Mouse (Mus musculus) MEL (cell line): ENCODE measurements around the gene Nwd1. TPM values are rescaled to one million over a fixed set of nuclear protein-coding genes. Genes with fewer than 3 reads are reported as not detected.

Experiments
- DNase-seq: peaks from one replicate; pipeline ENCODE4 v3.0.0; 2011; ENCODE audit warnings: low read depth, low spot score
- H3K27ac ChIP-seq: 2 replicates; pipeline ENCODE4 v1.5.1; 2012; ENCODE audit warnings: low read depth, mild to moderate bottlenecking, control low read depth, low read length, moderate library complexity; ENCODE audit not compliant: control insufficient read depth
- H3K27me3 ChIP-seq, 2 experiments: fragments of 150-350 bp in 1 of 2; sonication (generic) in 1 of 2; 2 replicates each; pipeline ENCODE4 v1.6.1; 2012; ENCODE audit warnings: low read length in 2 of 2, mild to moderate bottlenecking in 2 of 2, improper control_type of control experiment in 1 of 2, moderate library complexity in 1 of 2; ENCODE audit not compliant: insufficient read depth in 2 of 2, control insufficient read depth in 1 of 2
- H3K36me3 ChIP-seq, 2 experiments: 2 replicates each; pipeline ENCODE4 v1.6.1; 2012 to 2014; ENCODE audit warnings: low read length in 2 of 2, improper control_type of control experiment in 1 of 2, inconsistent platforms in 1 of 2, mild to moderate bottlenecking in 1 of 2; ENCODE audit not compliant: insufficient read depth in 2 of 2, control insufficient read depth in 1 of 2
- H3K4me1 ChIP-seq, 2 experiments: fragments of 150-350 bp in 1 of 2; sonication (generic) in 1 of 2; 2 replicates each; pipeline ENCODE4 v1.6.1; 2012; ENCODE audit warnings: low read length in 2 of 2, improper control_type of control experiment in 1 of 2, mild to moderate bottlenecking in 1 of 2; ENCODE audit not compliant: insufficient read depth in 2 of 2, control insufficient read depth in 1 of 2
- H3K4me3 ChIP-seq, 2 experiments: fragments of 150-350 bp in 1 of 2; sonication (generic) in 1 of 2; 2 replicates each; pipeline ENCODE4 v1.5.1; 2012; ENCODE audit warnings: low read depth in 2 of 2, low read length in 2 of 2, mild to moderate bottlenecking in 2 of 2, moderate library complexity in 2 of 2, control low read depth in 1 of 2, improper control_type of control experiment in 1 of 2; ENCODE audit not compliant: control insufficient read depth in 1 of 2, insufficient read depth in 1 of 2
- H3K79me2 ChIP-seq: 2 replicates; pipeline ENCODE4 v1.6.1; 2012; ENCODE audit warnings: mild to moderate bottlenecking, low read length, moderate library complexity; ENCODE audit not compliant: control insufficient read depth, poor library complexity, insufficient read depth
- H3K9ac ChIP-seq: 2 replicates; pipeline ENCODE4 v1.6.1; 2012; ENCODE audit warnings: low read depth, mild to moderate bottlenecking, control low read depth, low read length, moderate library complexity; ENCODE audit not compliant: control insufficient read depth, poor library complexity, severe bottlenecking
- H3K9me3 ChIP-seq: fragments of 150-350 bp; sonication (generic); replicated peaks from 2 replicates; pipeline ENCODE4 v1.6.1; 2012; ENCODE audit warnings: mild to moderate bottlenecking, low read length, improper control_type of control experiment, moderate library complexity; ENCODE audit not compliant: insufficient read depth
- ELF1 ChIP-seq: IDR thresholded peaks from 2 replicates; pipeline ENCODE4 v1.6.1; 2014; ENCODE audit warnings: low read depth, mild to moderate bottlenecking, inconsistent platforms, low read length, improper control_type of control experiment, moderate library complexity
- GATA1 ChIP-seq: IDR thresholded peaks from 2 replicates; pipeline ENCODE4 v1.6.1; 2011; ENCODE audit warnings: low read depth, low read length, improper control_type of control experiment
- HCFC1 ChIP-seq: IDR thresholded peaks from 2 replicates; pipeline ENCODE4 v1.6.1; 2012; ENCODE audit warnings: low read depth, mild to moderate bottlenecking, inconsistent platforms, low read length, improper control_type of control experiment, moderate library complexity
- JUND ChIP-seq: IDR thresholded peaks from 2 replicates; pipeline ENCODE4 v1.6.1; 2011; ENCODE audit warnings: low read depth, mild to moderate bottlenecking, improper control_type of control experiment, low read length
- KAT2A ChIP-seq: conservative IDR thresholded peaks from 2 replicates; pipeline ENCODE4 v1.6.1; 2012; ENCODE audit warnings: low read depth, low read length, improper control_type of control experiment, inconsistent platforms
- MAX ChIP-seq: IDR thresholded peaks from 2 replicates; pipeline ENCODE4 v1.6.1; 2011; ENCODE audit warnings: low read length, improper control_type of control experiment
- MEF2A ChIP-seq: IDR thresholded peaks from 2 replicates; pipeline ENCODE4 v1.6.1; 2014; ENCODE audit warnings: low read depth, mild to moderate bottlenecking, inconsistent platforms, low read length, improper control_type of control experiment; ENCODE audit not compliant: poor library complexity, insufficient replicate concordance, severe bottlenecking; ENCODE audit errors: extremely low read depth
- MXI1 ChIP-seq: IDR thresholded peaks from 2 replicates; pipeline ENCODE4 v1.6.1; 2011; ENCODE audit warnings: mild to moderate bottlenecking, low read depth, low read length, improper control_type of control experiment
- RCOR1 ChIP-seq: IDR thresholded peaks from 2 replicates; pipeline ENCODE4 v1.6.1; 2012; ENCODE audit warnings: low read depth, mild to moderate bottlenecking, inconsistent platforms, low read length, improper control_type of control experiment
- SIN3A ChIP-seq: IDR thresholded peaks from 2 replicates; pipeline ENCODE4 v1.6.1; 2012; ENCODE audit warnings: low read length, improper control_type of control experiment, inconsistent platforms
- SMC3 ChIP-seq: IDR thresholded peaks from 2 replicates; pipeline ENCODE4 v1.6.1; 2011; ENCODE audit warnings: low read depth, low read length, improper control_type of control experiment
- TCF12 ChIP-seq: IDR thresholded peaks from 2 replicates; pipeline ENCODE4 v1.6.1; 2014; ENCODE audit warnings: low read depth, mild to moderate bottlenecking, inconsistent platforms, low read length, improper control_type of control experiment, moderate library complexity
- ZKSCAN1 ChIP-seq: IDR thresholded peaks from 2 replicates; pipeline ENCODE4 v1.6.1; 2012; ENCODE audit warnings: low read depth, mild to moderate bottlenecking, inconsistent platforms, low read length, improper control_type of control experiment, moderate library complexity
- ZMIZ1 ChIP-seq: IDR thresholded peaks from 2 replicates; pipeline ENCODE4 v1.6.1; 2012; ENCODE audit warnings: low read depth, mild to moderate bottlenecking, inconsistent platforms, low read length, improper control_type of control experiment, moderate library complexity
- ZNF384 ChIP-seq: IDR thresholded peaks from 2 replicates; pipeline ENCODE4 v1.6.1; 2012; ENCODE audit warnings: low read depth, mild to moderate bottlenecking, inconsistent platforms, low read length, improper control_type of control experiment
- polyA plus RNA-seq, 2 experiments: library from polyadenylated mRNA; stranded (reverse) in 1 of 2; unstranded in 1 of 2; fragments of >175 nt in 1 of 2; fragments of >200 nt in 1 of 2; gene quantifications; 2 replicates each; pipeline versions ENCODE4 v1.2.1 to v1.2.4; 2012; ENCODE audit warnings: low replicate concordance in 2 of 2, low read depth in 1 of 2; ENCODE audit not compliant: insufficient read length in 2 of 2, insufficient read depth in 1 of 2, missing spikeins in 1 of 2
- total RNA-seq: library from RNA; depleted of rRNA; stranded (reverse); fragments of 300-350 nt; gene quantifications from 2 replicates; pipeline ENCODE4 v1.2.3, GENCODE M21; 2012

Gene Nwd1
- total and polyA plus RNA-seq, 3 experiments = 0.03 TPM; not detected in 2

DNA sequence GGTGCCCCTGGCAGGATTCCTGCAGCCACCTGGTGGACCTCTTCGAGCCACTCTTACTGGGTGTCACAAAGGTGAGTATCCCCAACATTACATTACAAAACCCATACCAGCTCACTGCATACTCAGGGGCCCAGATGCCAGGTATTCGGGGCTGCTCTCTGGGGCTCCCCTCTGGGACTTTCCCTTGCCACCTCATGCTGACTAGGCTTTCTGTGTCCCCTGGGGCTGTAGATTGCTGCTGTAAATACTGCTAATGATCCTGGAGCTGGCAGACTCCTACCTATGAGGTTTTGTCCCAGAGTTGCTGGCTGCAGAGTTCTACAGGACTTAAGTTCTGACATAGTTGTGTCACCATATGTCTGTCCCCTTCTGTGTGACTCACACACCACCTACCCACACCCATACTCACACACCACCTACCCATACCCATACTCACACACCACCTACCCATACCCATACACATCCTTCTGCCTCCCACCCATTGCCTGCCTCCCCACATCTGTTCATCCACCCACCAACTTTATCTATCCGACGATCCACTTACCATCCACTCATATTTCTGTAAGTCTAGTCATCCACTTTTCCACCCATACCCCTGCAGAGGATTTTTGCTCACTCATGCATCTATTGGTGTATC lies 35.7 kb downstream of the Nwd1 start:
- H3K9me3 ChIP-seq = no peaks in the 10 kb centered on the region
- H3K9ac ChIP-seq = no peak overlapping the region
- H3K27ac ChIP-seq = no peak overlapping the region
- H3K27me3 ChIP-seq = no peaks in the 10 kb centered on the region
- peaks cover 0 to 9% of the 10 kb centered on the region in 2 experiments; a peak in 3 of 4 replicates for H3K4me1 ChIP-seq
- DNase-seq = no peak
- H3K79me2 ChIP-seq = no peaks in the 10 kb centered on the region
- no peak overlapping the region for H3K4me3 ChIP-seq
- H3K36me3 ChIP-seq = peaks cover 0 to 5% of the 10 kb centered on the region in 2 experiments; a peak in 2 of 4 replicates
- TF ChIP-seq ELF1 (no peak), JUND (no peak), HCFC1 (no peak), ZMIZ1 (no peak), KAT2A (no peak), ZKSCAN1 (no peak), MXI1 (no peak), MAX (no peak), SIN3A (no peak), TCF12 (no peak), RCOR1 (no peak), GATA1 (no peak), MEF2A (no peak)

DNA sequence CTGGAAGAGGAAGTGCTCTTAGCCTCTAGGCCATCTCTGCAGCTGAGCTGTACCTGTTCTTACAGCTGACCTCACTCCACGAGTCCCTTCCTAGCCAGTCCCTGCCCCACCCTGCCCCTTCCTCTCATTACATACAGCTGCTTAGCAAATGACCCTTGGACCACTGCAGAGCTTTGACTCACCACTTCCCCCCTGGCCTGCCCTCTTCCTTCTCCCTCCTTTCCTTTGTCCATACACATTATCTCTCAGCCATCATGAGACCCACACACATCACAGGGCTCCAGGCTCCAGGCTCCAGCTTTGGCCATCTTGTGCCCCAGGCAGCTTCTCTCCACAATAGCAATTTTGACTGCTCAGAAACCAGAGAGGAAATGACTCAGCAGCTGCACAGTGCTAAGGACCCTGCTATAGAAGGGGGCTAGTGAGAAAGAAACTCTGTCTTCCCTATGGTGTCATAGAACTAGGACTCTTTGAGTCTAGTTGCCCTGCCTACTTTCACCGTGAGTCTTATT lies 36.6 kb downstream of the Nwd1 start:
- peak overlapping the region; percentile 7; the same call in 1 of the 2 replicates for H3K27ac ChIP-seq
- H3K79me2 ChIP-seq = no peaks in the 10 kb centered on the region
- H3K4me1 ChIP-seq = peaks cover 0 to 9% of the 10 kb centered on the region in 2 experiments; a peak in 3 of 4 replicates
- peak overlapping the region; percentile 6 to 38; a peak in 2 of 4 replicates for H3K4me3 ChIP-seq
- peak; percentile 68 for DNase-seq
- TF ChIP-seq SMC3 (no peak), ZNF384 (no peak)
- H3K36me3 ChIP-seq = peaks cover 0 to 5% of the 10 kb centered on the region in 2 experiments; a peak in 2 of 4 replicates
- no peaks in the 10 kb centered on the region for H3K27me3 ChIP-seq
- H3K9ac ChIP-seq = 0 out of 2 replicates have a peak overlapping the region, but pooled peaks have one; percentile 6
- no peaks in the 10 kb centered on the region for H3K9me3 ChIP-seq
